Mouse (Mus musculus): ENCODE results near the gene Scamp5. TPM values are rescaled to one million over a fixed set of nuclear protein-coding genes. Genes with fewer than 3 reads are reported as not detected.
A peak's percentile ranks its signal among the peaks of the same experiment; 100 is the strongest.

Scamp5 gene
- polyA plus RNA-seq (2015; fragmentation: Nextera tagmentation; extraction: Ambion mirVana), result 6.3 and 6.9 TPM in 2 replicates

- Histone ChIP-seq H3K27ac (no peak within 1 kb of the TSS), H3K36me3 (no peaks in the 10 kb centered on the region), H3K27me3 (peaks cover 7% of the 10 kb centered on the region), H3K9me3 (no peaks in the 10 kb centered on the region), H3K9ac (peak within 1 kb of the TSS; percentile 60), H3K4me3 (peak within 1 kb of the TSS; percentile 64), H3K4me2 (peak within 1 kb of the TSS; percentile 95), H3K4me1 (peaks cover 9% of the 10 kb centered on the region)
- 2% methylated on average over 35 of the region's 48 CpGs for WGBS
- ATAC-seq (ENCODE audit: borderline replicate concordance, extremely low read depth, low FRiP score, low TSS enrichment), result peak; percentile 89
Observed at GRCm38 (mm10) chr9:57467896-57468549, at the start of gene Scamp5. Gene Scamp5, minus strand, starts transcription at chr9:57468060.

- H3K4me3 ChIP-seq, result no peak overlapping the region
- no peak overlapping the region for H3K27ac ChIP-seq
- no peaks in the 10 kb centered on the region for H3K27me3 ChIP-seq
- no peak for ATAC-seq (ENCODE audit: borderline replicate concordance, extremely low read depth, low FRiP score, low TSS enrichment)
- no peaks in the 10 kb centered on the region for H3K9me3 ChIP-seq
- WGBS, result 8% methylated on average over 3 of the region's 3 CpGs
- H3K36me3 ChIP-seq, result no peaks in the 10 kb centered on the region
- peaks cover 5% of the 10 kb centered on the region for H3K4me1 ChIP-seq
- no peak overlapping the region for H3K9ac ChIP-seq
- no peak overlapping the region for H3K4me2 ChIP-seq
Observed at GRCm38 (mm10) chr9:57517113-57517512, 49.3 kb upstream of the Scamp5 start.

- H3K27me3 ChIP-seq, result peaks cover 12% of the 10 kb centered on the region
- no peaks in the 10 kb centered on the region for H3K36me3 ChIP-seq
- no peak overlapping the region for H3K4me3 ChIP-seq
- no peak overlapping the region for H3K4me2 ChIP-seq
- no peak overlapping the region for H3K9ac ChIP-seq
- no peak for ATAC-seq (ENCODE audit: borderline replicate concordance, extremely low read depth, low FRiP score, low TSS enrichment)
- 71% methylated on average over 2 of the region's 2 CpGs for WGBS
- no peak overlapping the region for H3K27ac ChIP-seq
- no peaks in the 10 kb centered on the region for H3K9me3 ChIP-seq
- H3K4me1 ChIP-seq, result 0 out of 2 replicates have a peak, but pooled peaks cover 8% of the 10 kb centered on the region
Observed at GRCm38 (mm10) chr9:57510577-57510976, 42.7 kb upstream of the Scamp5 start.

- no peak overlapping the region for H3K27ac ChIP-seq
- under 1% methylated on average over 8 of the region's 8 CpGs for WGBS
- H3K9me3 ChIP-seq, result no peaks in the 10 kb centered on the region
- H3K4me1 ChIP-seq, result peaks cover 34% of the 10 kb centered on the region
- no peaks in the 10 kb centered on the region for H3K36me3 ChIP-seq
- H3K9ac ChIP-seq, result no peak overlapping the region
- H3K4me3 ChIP-seq, result no peak overlapping the region
- H3K27me3 ChIP-seq, result peaks cover 60% of the 10 kb centered on the region
- 0 out of 2 replicates have a peak overlapping the region, but pooled peaks have one; percentile 20 for H3K4me2 ChIP-seq
- peak; percentile 69 for ATAC-seq (ENCODE audit: borderline replicate concordance, extremely low read depth, low FRiP score, low TSS enrichment)
Observed at GRCm38 (mm10) chr9:57505700-57506099, 37.8 kb upstream of the Scamp5 start.

- Histone ChIP-seq H3K4me1 (peaks cover 34% of the 10 kb centered on the region), H3K27me3 (peaks cover 68% of the 10 kb centered on the region), H3K27ac (no peak overlapping the region), H3K4me2 (no peak overlapping the region), H3K4me3 (no peak overlapping the region), H3K9me3 (no peaks in the 10 kb centered on the region), H3K36me3 (no peaks in the 10 kb centered on the region), H3K9ac (no peak overlapping the region)
- no peak for ATAC-seq (ENCODE audit: borderline replicate concordance, extremely low read depth, low FRiP score, low TSS enrichment)
- WGBS, result 56% methylated on average over 10 of the region's 10 CpGs
Observed at GRCm38 (mm10) chr9:57504891-57505290, 37.0 kb upstream of the Scamp5 start.

- ATAC-seq (ENCODE audit: borderline replicate concordance, extremely low read depth, low FRiP score, low TSS enrichment), result peak; percentile 48; the same call in 1 of the 2 replicates
- H3K9ac ChIP-seq, result peak overlapping the region; percentile 2; the same call in 1 of the 2 replicates
- no peak overlapping the region for H3K27ac ChIP-seq
- H3K36me3 ChIP-seq, result no peaks in the 10 kb centered on the region
- no peaks in the 10 kb centered on the region for H3K9me3 ChIP-seq
- peak overlapping the region; percentile 43 for H3K4me3 ChIP-seq
- peaks cover 74% of the 10 kb centered on the region for H3K27me3 ChIP-seq
- 2% methylated on average over 34 of the region's 34 CpGs for WGBS
- H3K4me2 ChIP-seq, result peak overlapping the region; percentile 84
- H3K4me1 ChIP-seq, result peaks cover 34% of the 10 kb centered on the region
Observed at GRCm38 (mm10) chr9:57504381-57504700, 36.5 kb upstream of the Scamp5 start.

GRCm38 (mm10) chr9:57503622-57504380 lies 35.9 kb upstream of the Scamp5 start, which contains the start of gene Rpp25:
Gene Rpp25, plus strand, starts transcription at chr9:57504026.
- Histone ChIP-seq H3K4me2 (peak within 1 kb of the TSS; percentile 84), H3K9me3 (no peaks in the 10 kb centered on the region), H3K9ac (peak within 1 kb of the TSS; percentile 2; the same call in 1 of the 2 replicates), H3K4me1 (peaks cover 34% of the 10 kb centered on the region), H3K36me3 (no peaks in the 10 kb centered on the region), H3K4me3 (peak within 1 kb of the TSS; percentile 43), H3K27me3 (peaks cover 74% of the 10 kb centered on the region), H3K27ac (no peak within 1 kb of the TSS)
- WGBS, result 1% methylated on average over 46 of the region's 46 CpGs
- ATAC-seq (ENCODE audit: borderline replicate concordance, extremely low read depth, low FRiP score, low TSS enrichment), result peak; percentile 78

GRCm38 (mm10) chr9:57502911-57503621 lies 35.2 kb upstream of the Scamp5 start:
- Histone ChIP-seq H3K9ac (no peak overlapping the region), H3K4me2 (peak overlapping the region; percentile 84), H3K36me3 (no peaks in the 10 kb centered on the region), H3K4me1 (peaks cover 34% of the 10 kb centered on the region), H3K4me3 (peak overlapping the region; percentile 43), H3K27ac (no peak overlapping the region), H3K27me3 (peaks cover 74% of the 10 kb centered on the region), H3K9me3 (no peaks in the 10 kb centered on the region)
- ATAC-seq (ENCODE audit: borderline replicate concordance, extremely low read depth, low FRiP score, low TSS enrichment), result no peak
- WGBS, result 6% methylated on average over 23 of the region's 23 CpGs

GRCm38 (mm10) chr9:57501861-57502260 lies 34.0 kb upstream of the Scamp5 start:
- ATAC-seq (ENCODE audit: borderline replicate concordance, extremely low read depth, low FRiP score, low TSS enrichment), result no peak
- H3K27ac ChIP-seq, result no peak overlapping the region
- H3K4me3 ChIP-seq, result 0 out of 2 replicates have a peak overlapping the region, but pooled peaks have one; percentile 7
- H3K36me3 ChIP-seq, result no peaks in the 10 kb centered on the region
- no peak overlapping the region for H3K4me2 ChIP-seq
- H3K27me3 ChIP-seq, result peaks cover 74% of the 10 kb centered on the region
- 2% methylated on average over 20 of the region's 20 CpGs for WGBS
- H3K4me1 ChIP-seq, result peaks cover 34% of the 10 kb centered on the region
- no peaks in the 10 kb centered on the region for H3K9me3 ChIP-seq
- H3K9ac ChIP-seq, result no peak overlapping the region

GRCm38 (mm10) chr9:57501452-57501851 lies 33.6 kb upstream of the Scamp5 start:
- peaks cover 34% of the 10 kb centered on the region for H3K4me1 ChIP-seq
- H3K9me3 ChIP-seq, result no peaks in the 10 kb centered on the region
- no peak overlapping the region for H3K27ac ChIP-seq
- ATAC-seq (ENCODE audit: borderline replicate concordance, extremely low read depth, low FRiP score, low TSS enrichment), result no peak
- H3K9ac ChIP-seq, result no peak overlapping the region
- H3K27me3 ChIP-seq, result peaks cover 71% of the 10 kb centered on the region
- H3K4me3 ChIP-seq, result no peak overlapping the region
- 10% methylated on average over 13 of the region's 13 CpGs for WGBS
- H3K36me3 ChIP-seq, result no peaks in the 10 kb centered on the region
- H3K4me2 ChIP-seq, result no peak overlapping the region

GRCm38 (mm10) chr9:57498536-57498935 lies 30.7 kb upstream of the Scamp5 start:
- 53% methylated on average over 7 of the region's 7 CpGs for WGBS
- ATAC-seq (ENCODE audit: borderline replicate concordance, extremely low read depth, low FRiP score, low TSS enrichment), result no peak
- peaks cover 42% of the 10 kb centered on the region for H3K27me3 ChIP-seq

More at GRCm38 (mm10) chr9:57498536-57498935, 30.7 kb upstream of the Scamp5 start:
- H3K4me3 ChIP-seq, result no peak overlapping the region
- peaks cover 16% of the 10 kb centered on the region; the same call in 1 of the 2 replicates for H3K4me1 ChIP-seq
- no peak overlapping the region for H3K27ac ChIP-seq
- no peaks in the 10 kb centered on the region for H3K36me3 ChIP-seq
- H3K9ac ChIP-seq, result no peak overlapping the region
- no peak overlapping the region for H3K4me2 ChIP-seq
- no peaks in the 10 kb centered on the region for H3K9me3 ChIP-seq
